Mouse (Mus musculus) bone marrow, adult 2 months (tissue): ENCODE measurements at regions not wholly inside any gene's neighbourhood (a gene's known extent, or its start where the extent isn't known, plus 50 kb on each side); places are given as distances from the start of the nearest gene placed in this dataset.

Experiments
- CTCF ChIP-seq: fragments of 200-500 bp; IDR thresholded peaks from 2 replicates; pipeline ENCODE4 v1.5.1; 2011; ENCODE audit warnings: low read length, control low read depth; ENCODE audit not compliant: control insufficient read depth, insufficient read depth
- POLR2A ChIP-seq: fragments of 200-500 bp; IDR thresholded peaks from 2 replicates; pipeline ENCODE4 v1.6.1; 2011; ENCODE audit warnings: low read depth, mild to moderate bottlenecking, control low read depth, low read length, borderline replicate concordance; ENCODE audit not compliant: control insufficient read depth

DNA sequence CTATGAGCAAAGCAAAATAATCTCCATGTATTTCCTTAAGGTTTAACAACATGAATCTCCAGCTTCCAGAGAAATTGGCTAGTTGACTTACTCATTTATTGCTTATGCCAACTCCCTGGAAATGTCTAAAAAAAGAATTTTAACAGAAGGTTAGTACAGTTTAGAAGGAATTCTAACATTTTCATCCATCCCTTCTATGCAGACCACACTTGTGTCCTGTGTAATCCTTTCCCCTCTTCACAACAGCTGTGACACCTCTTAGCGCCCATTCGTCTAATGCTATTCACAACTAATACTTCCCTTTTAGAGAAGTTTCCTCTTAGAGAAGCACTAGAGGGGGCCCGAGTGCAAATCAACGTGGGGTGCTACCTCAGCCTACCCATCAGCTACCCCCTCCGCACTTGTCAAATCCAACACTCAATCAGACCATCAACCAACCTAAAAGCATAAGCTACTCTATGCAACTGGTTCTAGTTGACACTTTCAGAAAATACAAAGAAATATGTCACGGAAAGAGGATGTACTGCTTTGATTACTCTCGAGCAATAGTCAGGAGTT is 428.4 kb upstream of the Mef2c start:
- TF ChIP-seq CTCF, result peak; percentile 43; the same call in 1 of the 2 replicates
- TF ChIP-seq POLR2A, result no peak
